Mouse (Mus musculus): ENCODE measurements around the gene Pdzd11. TPM values are rescaled to one million over a fixed set of nuclear protein-coding genes. Genes with fewer than 3 reads are reported as not detected.

The Pdzd11 gene
- 22.1 TPM for polyA plus RNA-seq (2017; shearing (Covaris generic))

GRCm38 (mm10) chrX:100625802-100626793, at the start of gene Pdzd11:
Gene Pdzd11, minus strand, starts transcription at chrX:100626568.

GRCm38 (mm10) chrX:100625546-100625801, 894 bp downstream of the Pdzd11 start, which contains the start of gene Kif4:
Gene Kif4, plus strand, starts transcription at chrX:100625737.

GRCm38 (mm10) chrX:100605314-100605713, 21.1 kb downstream of the Pdzd11 start, which contains the start of gene Arr3:
Gene Arr3, plus strand, starts transcription at chrX:100605497.

GRCm38 (mm10) chrX:100594791-100595190, 31.6 kb downstream of the Pdzd11 start, which contains the start of gene P2ry4:
Gene P2ry4, minus strand, starts transcription at chrX:100594869.

Other genes with a start within 250 kb of the Pdzd11 start
- not detected for gene Otud6a, start 197.6 kb downstream of the Pdzd11 start, polyA plus RNA-seq (2017; shearing (Covaris generic))
- 0.37 TPM for gene Awat2, start 183.9 kb downstream of the Pdzd11 start, polyA plus RNA-seq (2017; shearing (Covaris generic))
- gene Igbp1, start 132.3 kb downstream of the Pdzd11 start, polyA plus RNA-seq (2017; shearing (Covaris generic)): 29.1 TPM
- gene Dgat2l6, start 101.7 kb downstream of the Pdzd11 start, polyA plus RNA-seq (2017; shearing (Covaris generic)): not detected
- gene Awat1, start 54.3 kb downstream of the Pdzd11 start, polyA plus RNA-seq (2017; shearing (Covaris generic)): not detected
- not detected for gene P2ry4, start 31.7 kb downstream of the Pdzd11 start, polyA plus RNA-seq (2017; shearing (Covaris generic))
- not detected for gene Arr3, start 21.1 kb downstream of the Pdzd11 start, polyA plus RNA-seq (2017; shearing (Covaris generic))
- 0.17 TPM for gene Kif4, start 831 bp downstream of the Pdzd11 start, polyA plus RNA-seq (2017; shearing (Covaris generic))
- not detected for gene Gdpd2, start 103.3 kb upstream of the Pdzd11 start, polyA plus RNA-seq (2017; shearing (Covaris generic))
- gene Dlg3, start 141.2 kb upstream of the Pdzd11 start, polyA plus RNA-seq (2017; shearing (Covaris generic)): 6.5 TPM

Data from effector memory CD4-positive, alpha-beta T cell, adult 5 months (primary cell).